Mouse (Mus musculus): Measurements from ENCODE around the gene Samd1. TPM values are rescaled to one million over a fixed set of nuclear protein-coding genes. Genes with fewer than 3 reads are reported as not detected.
"Not testable (repeated sequence)": the region's sequence is repeated elsewhere in the genome, so short reads cannot be mapped to it uniquely, and the experiment has no call there.

Gene Samd1
- polyA plus RNA-seq, 1 experiment from 2014 or later, result 10.2 TPM

GRCm38 (mm10) chr8:83974521-83974920 lies 23.0 kb upstream of the Samd1 start:
- Histone ChIP-seq H3K27ac (no peak overlapping the region), H3K27me3 (ENCODE audit: poor library complexity, severe bottlenecking) (no peaks in the 10 kb centered on the region), H3K4me3 (peak overlapping the region; percentile 96), H3K9me3 (no peaks in the 10 kb centered on the region), H3K36me3 (replicated peaks) (peaks cover 37% of the 10 kb centered on the region), H3K4me1 (peaks cover 50% of the 10 kb centered on the region)
- no peak for DNase-seq (ENCODE audit: extremely low spot score, low spot score)
- 87% methylated on average over 4 of the region's 4 CpGs for WGBS

GRCm38 (mm10) chr8:83976101-83976630 lies 21.3 kb upstream of the Samd1 start:
- Histone ChIP-seq H3K9me3 (no peaks in the 10 kb centered on the region), H3K27ac (no peak overlapping the region), H3K4me1 (peaks cover 50% of the 10 kb centered on the region), H3K4me3 (no peak overlapping the region), H3K36me3 (replicated peaks) (peaks cover 42% of the 10 kb centered on the region), H3K27me3 (ENCODE audit: poor library complexity, severe bottlenecking) (no peaks in the 10 kb centered on the region)
- no peak for DNase-seq (ENCODE audit: extremely low spot score, low spot score)
- 88% methylated on average over 4 of the region's 4 CpGs for WGBS

GRCm38 (mm10) chr8:83976779-83977350 lies 20.6 kb upstream of the Samd1 start:
- Histone ChIP-seq H3K9me3 (no peaks in the 10 kb centered on the region), H3K27ac (0 out of 2 replicates have a peak overlapping the region, but pooled peaks have one; percentile 22), H3K4me3 (peak overlapping the region; percentile 8; the same call in 1 of the 2 replicates), H3K4me1 (peaks cover 44% of the 10 kb centered on the region), H3K27me3 (ENCODE audit: poor library complexity, severe bottlenecking) (no peaks in the 10 kb centered on the region), H3K36me3 (replicated peaks) (peaks cover 49% of the 10 kb centered on the region)
- no peak for DNase-seq (ENCODE audit: extremely low spot score, low spot score)
- WGBS, result 95% methylated on average over 5 of the region's 5 CpGs

GRCm38 (mm10) chr8:83977646-83978045 lies 19.8 kb upstream of the Samd1 start:
- no peak overlapping the region; the same call in 1 of the 2 replicates for H3K4me3 ChIP-seq
- peak overlapping the region; percentile 26; the same call in 1 of the 2 replicates for H3K27ac ChIP-seq
- peaks cover 56% of the 10 kb centered on the region for H3K36me3 ChIP-seq (replicated peaks)
- DNase-seq (ENCODE audit: extremely low spot score, low spot score), result no peak
- H3K4me1 ChIP-seq, result peaks cover 39% of the 10 kb centered on the region
- WGBS, result 72% methylated on average over 6 of the region's 6 CpGs
- no peaks in the 10 kb centered on the region for H3K27me3 ChIP-seq (ENCODE audit: poor library complexity, severe bottlenecking)
- no peaks in the 10 kb centered on the region for H3K9me3 ChIP-seq

- Histone ChIP-seq H3K4me1 (peaks cover 36% of the 10 kb centered on the region), H3K27ac (peak overlapping the region; percentile 26; the same call in 1 of the 2 replicates), H3K27me3 (ENCODE audit: poor library complexity, severe bottlenecking) (no peaks in the 10 kb centered on the region), H3K9me3 (no peaks in the 10 kb centered on the region), H3K4me3 (no peak overlapping the region; the same call in 1 of the 2 replicates), H3K36me3 (replicated peaks) (peaks cover 62% of the 10 kb centered on the region)
- 77% methylated on average over 9 of the region's 9 CpGs for WGBS
- no peak for DNase-seq (ENCODE audit: extremely low spot score, low spot score)
These were observed 19.3 kb upstream of the Samd1 start for GRCm38 (mm10) chr8:83978200-83978599.

GRCm38 (mm10) chr8:83980250-83980649 lies 17.2 kb upstream of the Samd1 start:
- no peak overlapping the region for H3K4me3 ChIP-seq
- no peak overlapping the region for H3K27ac ChIP-seq
- no peaks in the 10 kb centered on the region for H3K9me3 ChIP-seq
- H3K4me1 ChIP-seq, result peaks cover 20% of the 10 kb centered on the region
- H3K36me3 ChIP-seq (replicated peaks), result peaks cover 79% of the 10 kb centered on the region
- 88% methylated on average over 1 of the region's 1 CpGs for WGBS
- no peaks in the 10 kb centered on the region for H3K27me3 ChIP-seq (ENCODE audit: poor library complexity, severe bottlenecking)
- no peak for DNase-seq (ENCODE audit: extremely low spot score, low spot score)

- DNase-seq (ENCODE audit: extremely low spot score, low spot score), result no peak
- Histone ChIP-seq H3K27ac (no peak overlapping the region), H3K27me3 (ENCODE audit: poor library complexity, severe bottlenecking) (no peaks in the 10 kb centered on the region), H3K4me3 (no peak overlapping the region), H3K9me3 (no peaks in the 10 kb centered on the region), H3K36me3 (replicated peaks) (peaks cover 83% of the 10 kb centered on the region), H3K4me1 (peaks cover 20% of the 10 kb centered on the region)
- 84% methylated on average over 8 of the region's 8 CpGs for WGBS
These were observed 16.6 kb upstream of the Samd1 start for GRCm38 (mm10) chr8:83980845-83981244.

- no peaks in the 10 kb centered on the region for H3K27me3 ChIP-seq (ENCODE audit: poor library complexity, severe bottlenecking)
- DNase-seq (ENCODE audit: extremely low spot score, low spot score), result no peak
- no peaks in the 10 kb centered on the region for H3K9me3 ChIP-seq
- peaks cover 20% of the 10 kb centered on the region for H3K4me1 ChIP-seq
- 95% methylated on average over 7 of the region's 7 CpGs for WGBS
- no peak overlapping the region for H3K4me3 ChIP-seq
- peaks cover 84% of the 10 kb centered on the region for H3K36me3 ChIP-seq (replicated peaks)
- H3K27ac ChIP-seq, result no peak overlapping the region
These were observed 15.9 kb upstream of the Samd1 start for GRCm38 (mm10) chr8:83981533-83981932.

- no peak overlapping the region for H3K4me3 ChIP-seq
- no peaks in the 10 kb centered on the region for H3K27me3 ChIP-seq (ENCODE audit: poor library complexity, severe bottlenecking)
- DNase-seq (ENCODE audit: extremely low spot score, low spot score), result no peak
- H3K4me1 ChIP-seq, result peaks cover 11% of the 10 kb centered on the region
- peaks cover 94% of the 10 kb centered on the region for H3K36me3 ChIP-seq (replicated peaks)
- H3K27ac ChIP-seq, result no peak overlapping the region
- WGBS, result 85% methylated on average over 4 of the region's 4 CpGs
- no peaks in the 10 kb centered on the region for H3K9me3 ChIP-seq
These were observed 15.0 kb upstream of the Samd1 start for GRCm38 (mm10) chr8:83982449-83982848.

GRCm38 (mm10) chr8:83983222-83983621 lies 14.2 kb upstream of the Samd1 start:
- not testable (repeated sequence) for H3K27me3 ChIP-seq (ENCODE audit: poor library complexity, severe bottlenecking); H3K4me3 ChIP-seq; DNase-seq (ENCODE audit: extremely low spot score, low spot score); H3K9me3 ChIP-seq; H3K27ac ChIP-seq; H3K4me1 ChIP-seq
- WGBS, result 99% methylated on average over 2 of the region's 2 CpGs
- H3K36me3 ChIP-seq (replicated peaks), result peaks cover 97% of the 10 kb centered on the region

- Histone ChIP-seq H3K4me3 (no peak overlapping the region), H3K27me3 (ENCODE audit: poor library complexity, severe bottlenecking) (no peaks in the 10 kb centered on the region), H3K36me3 (replicated peaks) (peaks cover 97% of the 10 kb centered on the region), H3K9me3 (no peaks in the 10 kb centered on the region), H3K4me1 (no peaks in the 10 kb centered on the region), H3K27ac (no peak overlapping the region)
- no peak for DNase-seq (ENCODE audit: extremely low spot score, low spot score)
- 89% methylated on average over 7 of the region's 7 CpGs for WGBS
These were observed 8.2 kb upstream of the Samd1 start for GRCm38 (mm10) chr8:83989243-83989642.

- Histone ChIP-seq H3K27ac (no peak overlapping the region), H3K4me3 (no peak overlapping the region), H3K9me3 (no peaks in the 10 kb centered on the region), H3K36me3 (replicated peaks) (peaks cover 97% of the 10 kb centered on the region), H3K27me3 (ENCODE audit: poor library complexity, severe bottlenecking) (no peaks in the 10 kb centered on the region), H3K4me1 (no peaks in the 10 kb centered on the region)
- no peak for DNase-seq (ENCODE audit: extremely low spot score, low spot score)
- 94% methylated on average over 14 of the region's 14 CpGs for WGBS
These were observed 7.3 kb upstream of the Samd1 start for GRCm38 (mm10) chr8:83990170-83990569.

GRCm38 (mm10) chr8:83992488-83992887 lies 5.0 kb upstream of the Samd1 start:
- WGBS, result 87% methylated on average over 2 of the region's 2 CpGs
- Histone ChIP-seq H3K4me1 (peaks cover 11% of the 10 kb centered on the region), H3K27ac (no peak overlapping the region), H3K27me3 (ENCODE audit: poor library complexity, severe bottlenecking) (0 out of 2 replicates have a peak, but pooled peaks cover 4% of the 10 kb centered on the region), H3K9me3 (no peaks in the 10 kb centered on the region), H3K36me3 (replicated peaks) (peaks cover 78% of the 10 kb centered on the region), H3K4me3 (no peak overlapping the region)
- DNase-seq (ENCODE audit: extremely low spot score, low spot score), result no peak

Measured in forebrain, embryonic 10.5 days (tissue).